Mouse (Mus musculus) heart, embryonic 10.5 days (tissue): ENCODE measurements at regions not wholly inside any gene's neighbourhood (a gene's known extent, or its start where the extent isn't known, plus 50 kb on each side); places are given as distances from the start of the nearest gene placed in this dataset.

Source experiments
- DNase-seq: peaks from one replicate; pipeline ENCODE4 v3.0.0-alpha.2; 2017; ENCODE audit warnings: low spot score
- H3K27ac ChIP-seq: fragments of 300-500 bp; sonication (generic); 2 replicates; pipeline ENCODE4 v1.5.1; 2016; ENCODE audit warnings: mild to moderate bottlenecking
- H3K27me3 ChIP-seq: fragments of 300-500 bp; sonication (generic); 2 replicates; pipeline ENCODE4 v1.6.1; 2016; ENCODE audit warnings: mild to moderate bottlenecking; ENCODE audit not compliant: poor library complexity, insufficient read depth, severe bottlenecking
- H3K36me3 ChIP-seq: fragments of 300-500 bp; sonication (generic); 2 replicates; pipeline ENCODE4 v1.6.1; 2016; ENCODE audit warnings: mild to moderate bottlenecking, moderate library complexity
- H3K4me1 ChIP-seq: fragments of 300-500 bp; sonication (generic); 2 replicates; pipeline ENCODE4 v1.6.1; 2016; ENCODE audit warnings: mild to moderate bottlenecking
- H3K4me3 ChIP-seq: fragments of 300-500 bp; sonication (generic); 2 replicates; pipeline ENCODE4 v1.5.1; 2016; ENCODE audit warnings: mild to moderate bottlenecking, moderate library complexity
- H3K9me3 ChIP-seq: fragments of 300-500 bp; sonication (generic); 2 replicates; pipeline ENCODE4 v1.6.1; 2016; ENCODE audit warnings: mild to moderate bottlenecking, moderate library complexity
- WGBS: fragments of 180-500 bp; shearing (Covaris S2); methylation state at CpG from one replicate; pipeline ENCODE4 v1.1.7; 2016; 5-methylcytosine and 5-hydroxymethylcytosine counted together

- H3K27ac ChIP-seq: no peak overlapping the region
- 88% methylated on average over 3 of the region's 3 CpGs for WGBS
- no peak overlapping the region for H3K4me3 ChIP-seq
- H3K27me3 ChIP-seq: no peaks in the 10 kb centered on the region
- DNase-seq: no peak
- no peaks in the 10 kb centered on the region for H3K9me3 ChIP-seq
- H3K4me1 ChIP-seq: no peaks in the 10 kb centered on the region
- no peaks in the 10 kb centered on the region for H3K36me3 ChIP-seq
Observed at GRCm38 (mm10) chr5:42989287-42989686, 243.7 kb upstream of the Cpeb2 start.

- Histone ChIP-seq H3K4me3 (no peak overlapping the region), H3K27me3 (no peaks in the 10 kb centered on the region), H3K36me3 (no peaks in the 10 kb centered on the region), H3K27ac (no peak overlapping the region; the same call in 1 of the 2 replicates), H3K4me1 (no peaks in the 10 kb centered on the region), H3K9me3 (no peaks in the 10 kb centered on the region)
- WGBS: 76% methylated on average over 7 of the region's 7 CpGs
- DNase-seq: no peak
Observed at GRCm38 (mm10) chr5:43024006-43024593, 208.9 kb upstream of the Cpeb2 start.

GRCm38 (mm10) chr5:43031285-43031684, 201.7 kb upstream of the Cpeb2 start:
- H3K4me3 ChIP-seq: no peak overlapping the region
- no peaks in the 10 kb centered on the region for H3K27me3 ChIP-seq
- H3K9me3 ChIP-seq: no peaks in the 10 kb centered on the region
- 62% methylated on average over 3 of the region's 3 CpGs for WGBS
- H3K36me3 ChIP-seq: no peaks in the 10 kb centered on the region
- DNase-seq: no peak
- H3K4me1 ChIP-seq: 0 out of 2 replicates have a peak, but pooled peaks cover 6% of the 10 kb centered on the region
- no peak overlapping the region for H3K27ac ChIP-seq

DNA sequence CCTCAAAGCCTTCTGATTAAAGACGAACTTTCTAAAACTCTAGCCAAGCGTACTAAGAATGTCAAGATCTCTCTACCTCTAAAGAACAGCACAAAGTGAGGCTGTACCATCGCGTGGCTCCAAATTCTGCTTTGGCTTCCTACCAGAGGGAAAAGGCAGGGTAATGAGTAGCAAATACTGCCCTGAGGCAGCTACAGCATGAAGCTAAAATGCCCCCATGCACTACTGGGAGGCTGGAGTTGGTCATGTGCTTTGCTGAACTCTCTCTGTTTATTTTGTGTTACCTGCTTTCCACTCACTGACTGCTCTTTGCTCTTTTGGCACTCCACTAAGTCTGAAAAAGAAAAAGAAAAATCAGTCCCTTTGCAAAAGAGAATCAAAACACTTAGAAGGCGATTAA, 201.1 kb upstream of the Cpeb2 start:
- H3K27me3 ChIP-seq: no peaks in the 10 kb centered on the region
- 84% methylated on average over 5 of the region's 5 CpGs for WGBS
- DNase-seq: no peak
- no peak overlapping the region for H3K4me3 ChIP-seq
- H3K9me3 ChIP-seq: no peaks in the 10 kb centered on the region
- no peaks in the 10 kb centered on the region for H3K36me3 ChIP-seq
- no peak overlapping the region for H3K27ac ChIP-seq
- 0 out of 2 replicates have a peak, but pooled peaks cover 6% of the 10 kb centered on the region for H3K4me1 ChIP-seq

- Histone ChIP-seq H3K27me3 (no peaks in the 10 kb centered on the region), H3K27ac (no peak overlapping the region), H3K4me3 (no peak overlapping the region), H3K36me3 (no peaks in the 10 kb centered on the region), H3K9me3 (no peaks in the 10 kb centered on the region), H3K4me1 (peaks cover 10% of the 10 kb centered on the region; the same call in 1 of the 2 replicates)
- WGBS: 20% methylated on average over 1 of the region's 1 CpGs
- DNase-seq: no peak
Observed at GRCm38 (mm10) chr5:43034421-43034820, 198.5 kb upstream of the Cpeb2 start.

DNA sequence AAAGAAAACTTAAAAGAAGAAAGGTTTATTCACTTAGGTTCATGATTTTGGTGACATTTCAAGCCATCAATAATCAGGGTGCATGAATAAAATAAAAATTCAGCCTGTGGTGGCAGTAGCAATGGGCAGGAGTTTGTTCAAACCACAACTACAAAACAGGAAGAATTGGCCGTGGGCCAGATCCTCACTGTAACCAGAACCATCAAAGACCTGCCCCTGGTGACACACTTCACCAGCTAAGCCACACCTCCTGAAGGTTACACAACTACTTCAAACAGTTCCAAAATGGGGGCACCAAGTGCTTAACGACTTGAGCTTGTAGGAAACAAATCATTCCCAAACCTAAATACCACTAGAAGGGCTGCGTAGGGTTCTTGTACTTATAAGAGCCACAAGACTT, 195.4 kb upstream of the Cpeb2 start:
- DNase-seq: no peak
- Histone ChIP-seq H3K9me3 (no peaks in the 10 kb centered on the region), H3K27me3 (no peaks in the 10 kb centered on the region), H3K4me3 (no peak overlapping the region), H3K27ac (no peak overlapping the region), H3K4me1 (peaks cover 10% of the 10 kb centered on the region; the same call in 1 of the 2 replicates), H3K36me3 (no peaks in the 10 kb centered on the region)
- 59% methylated on average over 3 of the region's 3 CpGs for WGBS

DNA sequence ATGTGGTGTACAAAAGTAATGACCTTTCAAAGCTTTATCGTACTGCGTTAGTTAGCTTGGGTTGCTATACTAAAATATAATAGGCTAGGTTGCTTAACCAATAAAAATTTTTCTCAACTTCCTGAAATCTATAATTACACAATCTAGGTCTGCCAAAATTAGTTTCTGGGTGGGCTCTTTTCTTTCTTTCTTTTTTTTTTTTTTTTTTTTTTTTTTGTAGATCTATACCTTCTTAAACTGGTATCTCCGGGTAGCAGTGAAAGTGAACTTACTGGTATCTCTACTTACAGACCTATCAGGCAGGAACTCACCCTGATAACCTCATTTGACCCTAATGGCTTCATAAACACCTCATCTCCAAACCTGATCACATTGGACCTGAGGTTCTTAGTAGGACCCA, 193.4 kb upstream of the Cpeb2 start:
- no peaks in the 10 kb centered on the region for H3K36me3 ChIP-seq
- no peaks in the 10 kb centered on the region for H3K27me3 ChIP-seq
- H3K27ac ChIP-seq: no peak overlapping the region
- H3K4me1 ChIP-seq: peaks cover 7% of the 10 kb centered on the region; the same call in 1 of the 2 replicates
- no peaks in the 10 kb centered on the region for H3K9me3 ChIP-seq
- 86% methylated on average over 3 of the region's 3 CpGs for WGBS
- no peak overlapping the region for H3K4me3 ChIP-seq
- no peak for DNase-seq

DNA sequence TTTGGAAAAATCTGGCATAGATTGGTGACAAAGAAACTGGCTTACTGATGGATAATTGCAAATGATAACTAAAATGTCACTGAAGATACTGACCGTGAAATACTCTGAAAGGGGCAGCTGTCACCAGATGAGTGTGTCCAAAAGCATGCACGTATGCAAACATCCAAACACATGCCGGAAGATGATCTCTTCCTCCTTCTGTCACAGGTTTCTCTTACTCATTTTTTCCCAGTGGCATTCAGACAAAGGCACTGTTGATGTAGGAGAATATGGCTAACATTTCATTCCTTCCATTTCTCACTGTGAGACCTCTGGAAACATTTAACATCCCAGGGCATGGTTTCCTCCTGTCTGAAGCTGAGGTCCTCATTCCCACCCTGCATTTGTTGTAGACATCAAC, 190.4 kb upstream of the Cpeb2 start:
- no peak overlapping the region for H3K4me3 ChIP-seq
- WGBS: 71% methylated on average over 3 of the region's 3 CpGs
- H3K27me3 ChIP-seq: no peaks in the 10 kb centered on the region
- H3K27ac ChIP-seq: no peak overlapping the region
- peaks cover 4% of the 10 kb centered on the region; the same call in 1 of the 2 replicates for H3K4me1 ChIP-seq
- no peaks in the 10 kb centered on the region for H3K9me3 ChIP-seq
- H3K36me3 ChIP-seq: no peaks in the 10 kb centered on the region
- no peak for DNase-seq

DNA sequence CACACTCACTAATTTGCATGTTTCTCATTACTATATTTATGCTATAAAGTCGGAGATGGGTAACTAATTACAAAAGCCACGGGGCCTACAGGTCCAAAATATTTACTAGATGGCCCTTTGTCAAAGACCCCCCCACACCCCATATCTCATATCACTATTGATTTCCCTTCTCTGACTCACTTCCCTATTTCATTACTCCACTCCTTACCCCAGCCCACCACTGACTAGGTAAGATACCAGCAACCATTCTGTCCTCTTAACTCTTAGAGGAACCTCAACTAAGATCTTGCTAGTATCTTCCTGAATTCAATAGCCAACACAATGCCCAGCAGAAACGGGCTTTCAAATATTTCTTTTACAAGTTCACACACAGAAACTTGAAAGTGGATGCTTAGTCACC, 187.1 kb upstream of the Cpeb2 start:
- no peak for DNase-seq
- 79% methylated on average over 3 of the region's 3 CpGs for WGBS

GRCm38 (mm10) chr5:43047316-43047715, 185.7 kb upstream of the Cpeb2 start:
- DNase-seq: no peak
- H3K9me3 ChIP-seq: no peaks in the 10 kb centered on the region
- 90% methylated on average over 2 of the region's 2 CpGs for WGBS
- no peak overlapping the region for H3K4me3 ChIP-seq
- H3K36me3 ChIP-seq: no peaks in the 10 kb centered on the region
- H3K4me1 ChIP-seq: peaks cover 7% of the 10 kb centered on the region
- H3K27ac ChIP-seq: no peak overlapping the region
- no peaks in the 10 kb centered on the region for H3K27me3 ChIP-seq

More for the DNA sequence above, 187.1 kb upstream of the Cpeb2 start:
- Histone ChIP-seq H3K4me3 (no peak overlapping the region), H3K27me3 (no peaks in the 10 kb centered on the region), H3K36me3 (no peaks in the 10 kb centered on the region), H3K27ac (no peak overlapping the region), H3K4me1 (peaks cover 7% of the 10 kb centered on the region), H3K9me3 (no peaks in the 10 kb centered on the region)

- Histone ChIP-seq H3K36me3 (no peaks in the 10 kb centered on the region), H3K9me3 (no peaks in the 10 kb centered on the region), H3K4me3 (no peak overlapping the region), H3K4me1 (peaks cover 7% of the 10 kb centered on the region), H3K27ac (peak overlapping the region; percentile 56; the same call in 1 of the 2 replicates), H3K27me3 (no peaks in the 10 kb centered on the region)
- 40% methylated on average over 8 of the region's 8 CpGs for WGBS
- DNase-seq: no peak
Observed at GRCm38 (mm10) chr5:43048196-43049050, 184.5 kb upstream of the Cpeb2 start.

GRCm38 (mm10) chr5:43049381-43050301, 183.3 kb upstream of the Cpeb2 start:
- no peak for DNase-seq
- 84% methylated on average over 4 of the region's 4 CpGs for WGBS
- no peak overlapping the region for H3K4me3 ChIP-seq
- no peaks in the 10 kb centered on the region for H3K36me3 ChIP-seq
- no peaks in the 10 kb centered on the region for H3K27me3 ChIP-seq
- H3K27ac ChIP-seq: no peak overlapping the region
- H3K4me1 ChIP-seq: peaks cover 7% of the 10 kb centered on the region
- no peaks in the 10 kb centered on the region for H3K9me3 ChIP-seq
